Mouse (Mus musculus) thymus, postnatal 25 days (tissue): ENCODE measurements around the gene Cyp3a16.
"Not testable (repeated sequence)": the region's sequence is repeated elsewhere in the genome, so short reads cannot be mapped to it uniquely, and the experiment has no call there.

ENCODE experiments used
- DNase-seq: peaks from one replicate; pipeline ENCODE4 v3.0.0; 2022

Gene Cyp3a16

GRCm38 (mm10) chr5:145469623-145470022 lies at the start of gene Cyp3a16:
Gene Cyp3a16 (minus strand): TSS chr5:145469723.
- not testable (repeated sequence) for DNase-seq

GRCm38 (mm10) chr5:145490300-145490699 lies 20.8 kb upstream of the Cyp3a16 start:
- DNase-seq: no peak

- DNase-seq: no peak
Measured at GRCm38 (mm10) chr5:145464304-145465088, 5.0 kb downstream of the Cyp3a16 start.

GRCm38 (mm10) chr5:145462321-145462720 lies 7.2 kb downstream of the Cyp3a16 start:
- DNase-seq: no peak

GRCm38 (mm10) chr5:145454389-145454788 lies 15.1 kb downstream of the Cyp3a16 start:
- DNase-seq: no peak

- DNase-seq: no peak
Measured at GRCm38 (mm10) chr5:145433688-145434087, 35.8 kb downstream of the Cyp3a16 start.

GRCm38 (mm10) chr5:145431004-145431403 lies 38.5 kb downstream of the Cyp3a16 start:
- DNase-seq: no peak

- no peak for DNase-seq
Measured at GRCm38 (mm10) chr5:145422287-145422686, 47.2 kb downstream of the Cyp3a16 start.

GRCm38 (mm10) chr5:145415416-145415815 lies 54.1 kb downstream of the Cyp3a16 start:
- not testable (repeated sequence) for DNase-seq
